Mouse (Mus musculus) gastrocnemius, postnatal 14 days (tissue): ENCODE measurements around the gene Klri1. TPM values are rescaled to one million over a fixed set of nuclear protein-coding genes. Genes with fewer than 3 reads are reported as not detected.
"Not testable (repeated sequence)": the region's sequence is repeated elsewhere in the genome, so short reads cannot be mapped to it uniquely, and the experiment has no call there.

ENCODE experiments used
- DNase-seq: peaks from one replicate; pipeline ENCODE4 v3.0.0; 2021; ENCODE audit warnings: mixed read lengths
- intact Hi-C: fragments of 180-260 bp; cut with DNase I; formaldehyde crosslinking; loops from one replicate; pipeline ENCODE4 v1.15.1; 2025; ENCODE audit warnings: low total_unique reads
- long read RNA-seq, 2 experiments: library from polyadenylated mRNA; stranded (forward); transcript quantifications; one replicate each; pipeline ENCODE4 v2.0.0; 2021
- microRNA-seq, 2 experiments: library from miRNA; unstranded; fragments of <30 nt; microRNA quantifications; one replicate each; pipeline ENCODE4 v1.2.0; 2021
- total RNA-seq, 2 experiments: library from RNA; stranded (reverse); gene quantifications; 2 replicates each; pipeline ENCODE4 v1.2.3; 2021

Gene Klri1
- not detected for total RNA-seq
- long read RNA-seq, experiment 1, result 0 reads
- long read RNA-seq, experiment 2, result 0 reads

GRCm38 (mm10) chr6:129717032-129717431 is at the start of gene Klri1:
Gene Klri1 (minus strand): TSS chr6:129717132.
- DNase-seq, result no peak
- intact Hi-C loops, result no loop called here

GRCm38 (mm10) chr6:129747654-129748032 is 30.7 kb upstream of the Klri1 start:
- intact Hi-C loops, result no loop called here
- no peak for DNase-seq

- intact Hi-C loops, result no loop called here
These were observed 30.2 kb upstream of the Klri1 start for GRCm38 (mm10) chr6:129747016-129747653.

GRCm38 (mm10) chr6:129746151-129746550 is 29.2 kb upstream of the Klri1 start:
- intact Hi-C loops, result no loop called here
- no peak for DNase-seq

More at GRCm38 (mm10) chr6:129747016-129747653, 30.2 kb upstream of the Klri1 start:
- DNase-seq, result no peak

GRCm38 (mm10) chr6:129740069-129740721 is 23.3 kb upstream of the Klri1 start, which contains the start of gene Klri2:
Gene Klri2 (minus strand): TSS chr6:129740484.
- DNase-seq, result no peak
- intact Hi-C loops, result no loop called here

- intact Hi-C loops, result no loop called here
- DNase-seq, result no peak
These were observed 19.5 kb upstream of the Klri1 start for GRCm38 (mm10) chr6:129736414-129736813.

- DNase-seq, result no peak
- intact Hi-C loops, result no loop called here
These were observed 10.3 kb upstream of the Klri1 start for GRCm38 (mm10) chr6:129727237-129727636.

- intact Hi-C loops, result no loop called here
- DNase-seq, result no peak
These were observed 4.5 kb upstream of the Klri1 start for GRCm38 (mm10) chr6:129721390-129721789.

- DNase-seq, result no peak
- intact Hi-C loops, result no loop called here
These were observed 3.6 kb upstream of the Klri1 start for GRCm38 (mm10) chr6:129720487-129720886.

GRCm38 (mm10) chr6:129713566-129713965 is 3.4 kb downstream of the Klri1 start:
- intact Hi-C loops, result no loop called here
- no peak for DNase-seq

GRCm38 (mm10) chr6:129691436-129691835 is 25.5 kb downstream of the Klri1 start:
- DNase-seq, intact Hi-C loops: not testable (repeated sequence)

GRCm38 (mm10) chr6:129680379-129680778 is 36.6 kb downstream of the Klri1 start:
- intact Hi-C loops, result no loop called here
- no peak for DNase-seq

- intact Hi-C loops, result no loop called here
- DNase-seq, result no peak
These were observed 38.1 kb downstream of the Klri1 start, which contains the start of gene Klrc1 for GRCm38 (mm10) chr6:129678873-129679272. Gene Klrc1 (minus strand): TSS chr6:129678973.

GRCm38 (mm10) chr6:129661301-129661700 is 55.6 kb downstream of the Klri1 start:
- DNase-seq, intact Hi-C loops: not testable (repeated sequence)

- DNase-seq, intact Hi-C loops: not testable (repeated sequence)
These were observed 56.3 kb downstream of the Klri1 start, which contains the start of gene Klrc2 for GRCm38 (mm10) chr6:129660589-129660988. Gene Klrc2 (minus strand): TSS chr6:129660689.

Small RNA genes within 50 kb of the gene (microRNA-seq; reads per million reads assigned to microRNA genes)
- gene Mir680-1, result 0 reads per million in 2 experiments

Other genes starting within 250 kb of the Klri1 start
- not detected for gene Olr1, start 210.0 kb downstream of the Klri1 start, total RNA-seq
- not detected for gene Tmem52b, start 204.6 kb downstream of the Klri1 start, total RNA-seq
- 10 to 100 TPM; 27.8 to 35.4 TPM for gene Gabarapl1, start 184.0 kb downstream of the Klri1 start, total RNA-seq
- gene Klre1, start 139.2 kb downstream of the Klri1 start, total RNA-seq, result not detected
- not detected for gene Klrd1, start 125.3 kb downstream of the Klri1 start, total RNA-seq
- gene Klrk1, start 93.3 kb downstream of the Klri1 start, total RNA-seq, result not detected
- gene Klrc3, start 73.8 kb downstream of the Klri1 start, total RNA-seq, result not detected
- gene Klrc2, start 56.4 kb downstream of the Klri1 start, total RNA-seq, result not detected
- not detected for gene Klrc1, start 38.2 kb downstream of the Klri1 start, total RNA-seq
- gene Klri2, start 23.4 kb upstream of the Klri1 start, total RNA-seq, result not detected
- not detected for gene Gm156, start 67.1 kb upstream of the Klri1 start, total RNA-seq
- gene Gm17631, start 145.5 kb upstream of the Klri1 start, total RNA-seq, result not detected
- not detected for gene Klra17, start 159.5 kb upstream of the Klri1 start, total RNA-seq
- not detected for gene Klra5, start 200.5 kb upstream of the Klri1 start, total RNA-seq